Mouse (Mus musculus): Measurements from ENCODE around the gene Tert.

DNA sequence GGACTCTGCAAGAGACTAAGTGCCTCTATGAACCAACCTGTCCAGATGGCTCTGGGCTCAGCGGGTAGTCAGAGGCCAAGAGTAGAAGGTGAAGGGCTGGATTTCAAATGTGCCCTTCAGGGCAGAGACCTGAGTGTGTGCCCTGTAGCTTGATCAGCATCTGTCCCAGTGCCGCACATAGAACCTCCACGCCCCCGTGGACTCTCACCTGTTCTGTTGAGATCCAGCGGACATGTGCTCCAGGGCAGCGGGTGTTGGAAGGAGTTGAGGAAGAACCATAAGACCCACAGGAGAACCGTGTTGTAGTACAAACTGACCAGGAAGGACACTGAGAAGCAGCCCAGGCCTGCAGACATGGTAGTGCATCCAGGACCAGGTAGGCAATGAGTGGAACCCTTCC, 48.5 kb downstream of the Tert start:
- TF ChIP-seq CTCF (IDR thresholded peaks at IDR 0.05; ENCODE audit: extremely low read depth, insufficient read depth, low read length) = no peak
- no peak for TF ChIP-seq POLR2A (IDR thresholded peaks at IDR 0.05; ENCODE audit: extremely low read depth, insufficient read depth, low read length)
